Mouse (Mus musculus): ENCODE data around the gene Cd300e.

DNA sequence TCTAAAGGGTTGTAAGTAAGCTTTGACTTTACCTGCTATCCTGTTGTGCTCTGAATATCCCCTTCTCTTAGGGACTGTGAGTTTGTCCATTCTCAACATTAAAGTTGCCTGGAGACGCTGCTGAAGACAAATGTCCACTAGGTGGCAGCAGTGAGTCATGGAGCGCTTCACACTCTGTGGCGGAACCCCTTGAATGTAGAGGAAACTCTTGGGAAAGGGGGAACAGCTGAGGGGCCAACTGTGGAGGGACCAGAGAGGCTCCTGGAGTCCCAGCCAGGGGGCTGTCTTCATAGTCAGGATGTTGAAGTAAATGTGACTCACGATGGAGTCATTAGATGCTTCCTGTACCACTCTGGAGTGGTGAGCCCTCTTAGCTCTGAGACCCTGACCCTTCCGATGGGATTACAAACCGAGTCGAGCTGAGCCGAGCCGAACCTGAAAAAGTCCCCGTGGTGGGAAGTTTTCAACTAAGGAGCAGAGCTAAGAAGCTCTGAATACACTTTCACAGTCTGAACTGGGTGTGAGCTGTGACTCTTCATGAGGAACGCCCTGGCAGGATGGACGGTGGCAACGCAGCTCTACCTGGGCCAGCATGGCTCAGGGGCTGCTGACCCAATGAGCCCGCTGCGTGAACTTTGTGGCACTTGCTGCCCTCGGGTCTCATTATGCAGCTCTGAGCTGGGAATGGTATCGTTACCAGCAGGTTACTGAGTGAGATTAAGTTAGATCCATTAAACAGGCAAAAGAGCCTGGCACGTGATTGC, 21.6 kb upstream of the Cd300e start:
- no peak; the same call in 1 of the 2 replicates for TF ChIP-seq CTCF (IDR thresholded peaks at IDR 0.05)
- 0 out of 2 replicates have a peak, but pooled peaks have one; percentile 48 for TF ChIP-seq EP300 (IDR thresholded peaks at IDR 0.05; ENCODE audit: insufficient read depth, low read depth, low read length)

Measured in heart, adult 2 months (tissue).